Mouse (Mus musculus) intestine, postnatal 0 days (tissue): ENCODE data around the gene Cbwd1. TPM values are rescaled to one million over a fixed set of nuclear protein-coding genes. Genes with fewer than 3 reads are reported as not detected.

Experiments
- ATAC-seq: fragments of 200-750 bp; cut with Nextera tagmentation; 2 replicates; pipeline ENCODE4 v1.8.0; 2017; ENCODE audit warnings: mild to moderate bottlenecking, moderate TSS enrichment, moderate library complexity
- H3K27ac ChIP-seq: fragments of 300-500 bp; sonication (generic); 2 replicates; pipeline ENCODE4 v1.5.1; 2014; ENCODE audit warnings: mild to moderate bottlenecking, low read depth, low read length, moderate library complexity
- H3K27me3 ChIP-seq: fragments of 300-500 bp; sonication (generic); replicated peaks from 2 replicates; pipeline ENCODE4 v1.6.1; 2014; ENCODE audit warnings: low read length, mixed read lengths; ENCODE audit not compliant: control insufficient read depth, insufficient read depth
- H3K36me3 ChIP-seq: fragments of 300-500 bp; sonication (generic); 2 replicates; pipeline ENCODE4 v1.6.1; 2014; ENCODE audit warnings: mild to moderate bottlenecking, moderate library complexity; ENCODE audit not compliant: control insufficient read depth, insufficient read depth
- H3K4me1 ChIP-seq: fragments of 300-500 bp; sonication (generic); replicated peaks from 2 replicates; pipeline ENCODE4 v1.6.1; 2014; ENCODE audit warnings: antibody characterized with exemption, low read length, mixed read lengths; ENCODE audit not compliant: control insufficient read depth, insufficient read depth
- H3K4me2 ChIP-seq: fragments of 300-500 bp; sonication (generic); replicated peaks from 2 replicates; pipeline ENCODE4 v1.6.1; 2014; ENCODE audit warnings: low read depth, mild to moderate bottlenecking, moderate library complexity
- H3K4me3 ChIP-seq: fragments of 300-500 bp; sonication (generic); 2 replicates; pipeline ENCODE4 v1.5.1; 2014; ENCODE audit warnings: low read depth, low read length
- H3K9ac ChIP-seq: fragments of 300-500 bp; sonication (generic); 2 replicates; pipeline ENCODE4 v1.6.1; 2014; ENCODE audit warnings: mild to moderate bottlenecking, low read depth, low read length
- H3K9me3 ChIP-seq: fragments of 300-500 bp; sonication (generic); 2 replicates; pipeline ENCODE4 v1.6.1; 2016; ENCODE audit warnings: mixed run types; ENCODE audit not compliant: control insufficient read depth
- CTCF ChIP-seq: sonication (generic); IDR thresholded peaks from 2 replicates; pipeline ENCODE4 v1.5.1; 2016; ENCODE audit warnings: low read depth, mild to moderate bottlenecking, control low read depth, antibody characterized with exemption, moderate library complexity
- WGBS: fragments of 180-500 bp; shearing (Covaris S2); extraction: QIAGEN DNeasy Blood & Tissue Kit; methylation state at CpG from one replicate; pipeline ENCODE4 v1.1.7; 2014; 5-methylcytosine and 5-hydroxymethylcytosine counted together
- polyA plus RNA-seq: library from polyadenylated mRNA; unstranded; fragments of >200 nt; fragmentation: Nextera tagmentation; extraction: Ambion mirVana; gene quantifications from 2 replicates; pipeline ENCODE4 v1.2.1, GENCODE M21; 2015

Cbwd1 gene
- polyA plus RNA-seq, 1 experiment from 2014 or later: 10.4 TPM

- H3K4me3 ChIP-seq: peak overlapping the region; percentile 74
- TF ChIP-seq CTCF: no peak
- H3K27ac ChIP-seq: no peak overlapping the region
- peak overlapping the region; percentile 92 for H3K4me2 ChIP-seq
- H3K9me3 ChIP-seq: no peaks in the 10 kb centered on the region
- no peak for ATAC-seq
- H3K27me3 ChIP-seq: 0 out of 2 replicates have a peak, but pooled peaks cover 7% of the 10 kb centered on the region
- no peaks in the 10 kb centered on the region for H3K36me3 ChIP-seq
- 15% methylated on average over 9 of the region's 9 CpGs for WGBS
- no peaks in the 10 kb centered on the region for H3K4me1 ChIP-seq
- H3K9ac ChIP-seq: no peak overlapping the region; the same call in 1 of the 2 replicates
Observed at GRCm38 (mm10) chr19:25000153-25000552, 38.7 kb upstream of the Cbwd1 start.

- Histone ChIP-seq H3K4me1 (no peaks in the 10 kb centered on the region), H3K4me3 (peak within 1 kb of the TSS; percentile 74), H3K36me3 (no peaks in the 10 kb centered on the region), H3K9ac (peak within 1 kb of the TSS; percentile 67), H3K27ac (peak within 1 kb of the TSS; percentile 80), H3K27me3 (0 out of 2 replicates have a peak, but pooled peaks cover 7% of the 10 kb centered on the region), H3K4me2 (peak within 1 kb of the TSS; percentile 92), H3K9me3 (no peaks in the 10 kb centered on the region)
- under 1% methylated on average over 93 of the region's 109 CpGs for WGBS
- TF ChIP-seq CTCF: peak; percentile 57
- ATAC-seq: peak; percentile 88
Observed at GRCm38 (mm10) chr19:24999201-24999886, 37.9 kb upstream of the Cbwd1 start, which contains the start of gene Dock8. Dock8 (plus strand) TSS chr19:24999534.

- ATAC-seq: no peak
- Histone ChIP-seq H3K4me3 (peak overlapping the region; percentile 74), H3K9ac (no peak overlapping the region)
Observed at GRCm38 (mm10) chr19:24998561-24998960, 37.2 kb upstream of the Cbwd1 start.

GRCm38 (mm10) chr19:24996815-24997704, 35.6 kb upstream of the Cbwd1 start:
- H3K36me3 ChIP-seq: no peaks in the 10 kb centered on the region
- H3K9ac ChIP-seq: no peak overlapping the region
- no peak for TF ChIP-seq CTCF
- 0 out of 2 replicates have a peak, but pooled peaks cover 7% of the 10 kb centered on the region for H3K27me3 ChIP-seq
- no peaks in the 10 kb centered on the region for H3K4me1 ChIP-seq
- ATAC-seq: no peak
- no peak overlapping the region for H3K4me2 ChIP-seq
- H3K27ac ChIP-seq: no peak overlapping the region
- H3K4me3 ChIP-seq: no peak overlapping the region
- H3K9me3 ChIP-seq: no peaks in the 10 kb centered on the region
- 62% methylated on average over 12 of the region's 12 CpGs for WGBS

More at GRCm38 (mm10) chr19:24998561-24998960, 37.2 kb upstream of the Cbwd1 start:
- Histone ChIP-seq H3K27ac (no peak overlapping the region), H3K9me3 (no peaks in the 10 kb centered on the region), H3K36me3 (no peaks in the 10 kb centered on the region), H3K4me2 (peak overlapping the region; percentile 92), H3K4me1 (no peaks in the 10 kb centered on the region), H3K27me3 (0 out of 2 replicates have a peak, but pooled peaks cover 7% of the 10 kb centered on the region)
- 74% methylated on average over 5 of the region's 5 CpGs for WGBS
- TF ChIP-seq CTCF: no peak

- ATAC-seq: no peak
- 36% methylated on average over 8 of the region's 8 CpGs for WGBS
- TF ChIP-seq CTCF: no peak
Observed at GRCm38 (mm10) chr19:24994900-24995299, 33.5 kb upstream of the Cbwd1 start.

GRCm38 (mm10) chr19:24993526-24993925, 32.1 kb upstream of the Cbwd1 start:
- TF ChIP-seq CTCF: peak; percentile 26
- Histone ChIP-seq H3K4me3 (no peak overlapping the region), H3K36me3 (no peaks in the 10 kb centered on the region), H3K9ac (no peak overlapping the region), H3K27ac (no peak overlapping the region), H3K27me3 (no peaks in the 10 kb centered on the region), H3K4me1 (no peaks in the 10 kb centered on the region), H3K4me2 (no peak overlapping the region), H3K9me3 (no peaks in the 10 kb centered on the region)
- ATAC-seq: 0 out of 2 replicates have a peak, but pooled peaks have one; percentile 33
- 58% methylated on average over 6 of the region's 6 CpGs for WGBS

More at GRCm38 (mm10) chr19:24994900-24995299, 33.5 kb upstream of the Cbwd1 start:
- H3K9me3 ChIP-seq: no peaks in the 10 kb centered on the region
- H3K4me1 ChIP-seq: no peaks in the 10 kb centered on the region
- no peaks in the 10 kb centered on the region for H3K36me3 ChIP-seq
- no peak overlapping the region for H3K9ac ChIP-seq
- no peak overlapping the region for H3K4me3 ChIP-seq
- H3K4me2 ChIP-seq: no peak overlapping the region
- no peaks in the 10 kb centered on the region for H3K27me3 ChIP-seq
- H3K27ac ChIP-seq: no peak overlapping the region
